Mouse (Mus musculus) neural tube, embryonic 15.5 days (tissue): ENCODE measurements around the gene Kyat1. TPM values are rescaled to one million over a fixed set of nuclear protein-coding genes. Genes with fewer than 3 reads are reported as not detected.

ENCODE experiments used
- ATAC-seq: fragments of 200-750 bp; cut with Nextera tagmentation; 2 replicates; pipeline ENCODE4 v1.8.0; 2017; ENCODE audit warnings: mild to moderate bottlenecking, moderate TSS enrichment, moderate library complexity; ENCODE audit not compliant: low FRiP score
- H3K27ac ChIP-seq: fragments of 300-500 bp; sonication (generic); replicated peaks from 2 replicates; pipeline ENCODE4 v1.5.1; 2015; ENCODE audit warnings: mild to moderate bottlenecking, inconsistent platforms
- H3K27me3 ChIP-seq: fragments of 300-500 bp; sonication (generic); replicated peaks from 2 replicates; pipeline ENCODE4 v1.6.1; 2015; ENCODE audit warnings: inconsistent platforms
- H3K36me3 ChIP-seq: fragments of 300-500 bp; sonication (generic); 2 replicates; pipeline ENCODE4 v1.6.1; 2015; ENCODE audit warnings: inconsistent platforms
- H3K4me1 ChIP-seq: fragments of 300-500 bp; sonication (generic); 2 replicates; pipeline ENCODE4 v1.6.1; 2015; ENCODE audit warnings: inconsistent platforms
- H3K4me2 ChIP-seq: fragments of 300-500 bp; sonication (generic); 2 replicates; pipeline ENCODE4 v1.6.1; 2015; ENCODE audit warnings: inconsistent platforms, mild to moderate bottlenecking, moderate library complexity
- H3K4me3 ChIP-seq: fragments of 300-500 bp; sonication (generic); replicated peaks from 2 replicates; pipeline ENCODE4 v1.5.1; 2015; ENCODE audit warnings: mild to moderate bottlenecking, inconsistent platforms
- H3K9ac ChIP-seq: fragments of 300-500 bp; sonication (generic); replicated peaks from 2 replicates; pipeline ENCODE4 v1.6.1; 2015; ENCODE audit warnings: mild to moderate bottlenecking, inconsistent platforms
- H3K9me3 ChIP-seq: fragments of 300-500 bp; sonication (generic); replicated peaks from 2 replicates; pipeline ENCODE4 v1.6.1; 2016; ENCODE audit warnings: inconsistent platforms
- WGBS: fragments of 180-500 bp; shearing (Covaris S2); methylation state at CpG from one replicate; pipeline ENCODE4 v1.1.7; 2015; ENCODE audit warnings: mixed read lengths; 5-methylcytosine and 5-hydroxymethylcytosine counted together
- polyA plus RNA-seq: library from polyadenylated mRNA; unstranded; fragments of >200 nt; fragmentation: Nextera tagmentation; extraction: Ambion mirVana; gene quantifications from 2 replicates; pipeline ENCODE4 v1.2.1, GENCODE M21; 2015

The Kyat1 gene
- 16.0 and 16.2 TPM in 2 replicates for polyA plus RNA-seq

DNA sequence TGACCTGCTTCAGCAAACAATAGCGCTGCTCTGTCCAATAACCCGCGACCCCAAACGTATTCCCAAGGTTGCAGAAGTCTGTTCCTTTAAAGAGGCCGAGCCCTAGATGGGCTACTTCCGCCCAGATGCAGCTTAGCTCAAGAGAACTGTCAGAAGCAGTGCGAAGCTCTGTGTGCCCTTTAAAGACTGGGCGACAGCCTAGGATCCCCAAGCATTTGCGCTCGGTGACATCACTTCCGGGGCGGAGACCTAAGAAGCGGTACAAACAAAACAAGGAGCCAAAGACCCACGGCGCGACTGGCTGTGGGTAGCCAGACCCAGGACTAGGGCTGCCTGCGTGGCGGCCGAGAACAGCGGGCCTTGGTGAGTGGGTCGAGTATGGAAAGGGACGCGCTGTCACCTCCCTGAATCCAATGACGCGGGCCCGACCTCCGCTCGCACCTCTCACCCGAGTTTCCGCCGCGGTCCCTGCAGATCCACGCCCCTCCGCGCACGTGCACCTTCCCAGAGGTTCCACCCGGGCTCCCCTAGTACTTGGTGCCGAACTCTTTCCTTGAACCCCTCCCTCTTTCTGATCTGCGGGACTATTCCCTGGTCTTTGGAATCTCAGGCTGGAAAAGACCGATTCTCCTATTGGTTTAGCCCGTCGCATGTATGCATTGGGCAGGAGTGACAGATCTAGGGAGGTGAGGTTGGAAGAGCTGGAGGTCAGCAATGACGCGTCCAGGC lies at the start of gene Kyat1:
TSS of gene Kyat1 (minus strand) at position 219 of the 729 bp plus-strand sequence.
- peak within 1 kb of the TSS; percentile 67 for H3K9ac ChIP-seq
- H3K27me3 ChIP-seq = no peaks in the 10 kb centered on the region
- H3K4me1 ChIP-seq = peaks cover 22% of the 10 kb centered on the region
- H3K4me3 ChIP-seq = peak within 1 kb of the TSS; percentile 85
- under 1% methylated on average over 44 of the region's 44 CpGs for WGBS
- peak within 1 kb of the TSS; percentile 90 for H3K4me2 ChIP-seq
- H3K27ac ChIP-seq = peak within 1 kb of the TSS; percentile 86
- no peaks in the 10 kb centered on the region for H3K36me3 ChIP-seq
- H3K9me3 ChIP-seq = no peaks in the 10 kb centered on the region
- ATAC-seq = peak; percentile 98

- Histone ChIP-seq H3K4me3 (no peak overlapping the region), H3K4me1 (peaks cover 22% of the 10 kb centered on the region; the same call in 1 of the 2 replicates), H3K27ac (no peak overlapping the region), H3K4me2 (no peak overlapping the region), H3K27me3 (no peaks in the 10 kb centered on the region), H3K9me3 (no peaks in the 10 kb centered on the region), H3K9ac (no peak overlapping the region), H3K36me3 (peaks cover 64% of the 10 kb centered on the region)
- ATAC-seq = no peak
- WGBS = 84% methylated on average over 5 of the region's 5 CpGs
Observed at GRCm38 (mm10) chr2:30253809-30254208, 48.2 kb upstream of the Kyat1 start.

GRCm38 (mm10) chr2:30252521-30252920 lies 46.9 kb upstream of the Kyat1 start:
- no peak for ATAC-seq
- WGBS = 82% methylated on average over 3 of the region's 3 CpGs
- Histone ChIP-seq H3K27ac (no peak overlapping the region), H3K27me3 (no peaks in the 10 kb centered on the region), H3K4me2 (no peak overlapping the region), H3K9me3 (no peaks in the 10 kb centered on the region), H3K4me3 (no peak overlapping the region), H3K36me3 (peaks cover 58% of the 10 kb centered on the region), H3K4me1 (peaks cover 16% of the 10 kb centered on the region; the same call in 1 of the 2 replicates), H3K9ac (no peak overlapping the region)

DNA sequence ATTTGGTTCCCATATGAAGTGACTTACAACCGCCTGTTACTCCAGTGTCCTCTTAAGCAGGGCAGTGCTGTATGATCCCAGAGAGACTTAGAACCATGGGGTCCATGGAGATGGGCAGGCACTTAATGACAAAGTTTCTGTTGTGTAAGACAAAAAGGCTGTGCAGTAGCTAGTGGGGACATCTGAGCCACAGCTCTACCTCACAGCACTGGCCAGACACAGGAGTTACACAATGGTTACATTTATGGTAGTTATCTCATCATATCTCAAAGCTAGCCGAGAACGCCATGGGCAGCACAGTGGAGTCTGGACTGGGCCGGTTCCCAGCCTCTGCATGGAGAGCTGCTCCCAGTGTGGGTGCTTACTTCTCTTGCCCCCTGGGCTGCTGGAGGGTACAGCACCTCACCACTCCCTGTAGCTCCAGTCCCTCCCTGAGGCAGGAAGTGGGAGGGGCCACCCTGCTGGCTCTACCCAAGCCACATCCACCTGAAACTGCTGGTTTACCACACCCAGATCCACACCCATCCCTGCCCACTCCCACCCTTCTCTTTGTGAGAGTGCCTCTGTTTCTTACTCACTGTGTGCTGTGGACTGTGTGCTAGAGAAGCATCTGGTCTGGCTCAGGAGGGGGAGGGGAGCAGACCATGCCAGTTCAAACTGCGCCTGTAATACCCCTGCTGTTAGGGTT lies 45.9 kb upstream of the Kyat1 start:
- peaks cover 48% of the 10 kb centered on the region for H3K36me3 ChIP-seq
- ATAC-seq = no peak
- H3K27ac ChIP-seq = no peak overlapping the region

GRCm38 (mm10) chr2:30250166-30251128 lies 44.8 kb upstream of the Kyat1 start:
- Histone ChIP-seq H3K9me3 (no peaks in the 10 kb centered on the region), H3K4me2 (no peak overlapping the region), H3K9ac (no peak overlapping the region), H3K27me3 (no peaks in the 10 kb centered on the region), H3K4me3 (no peak overlapping the region), H3K27ac (no peak overlapping the region), H3K36me3 (peaks cover 43% of the 10 kb centered on the region), H3K4me1 (peaks cover 20% of the 10 kb centered on the region; the same call in 1 of the 2 replicates)
- no peak for ATAC-seq
- 85% methylated on average over 10 of the region's 10 CpGs for WGBS

More for the DNA sequence above, 45.9 kb upstream of the Kyat1 start:
- H3K9ac ChIP-seq = no peak overlapping the region
- no peak overlapping the region for H3K4me2 ChIP-seq
- H3K9me3 ChIP-seq = no peaks in the 10 kb centered on the region
- no peaks in the 10 kb centered on the region for H3K27me3 ChIP-seq
- H3K4me1 ChIP-seq = peaks cover 20% of the 10 kb centered on the region; the same call in 1 of the 2 replicates
- 75% methylated on average over 5 of the region's 5 CpGs for WGBS
- H3K4me3 ChIP-seq = no peak overlapping the region

DNA sequence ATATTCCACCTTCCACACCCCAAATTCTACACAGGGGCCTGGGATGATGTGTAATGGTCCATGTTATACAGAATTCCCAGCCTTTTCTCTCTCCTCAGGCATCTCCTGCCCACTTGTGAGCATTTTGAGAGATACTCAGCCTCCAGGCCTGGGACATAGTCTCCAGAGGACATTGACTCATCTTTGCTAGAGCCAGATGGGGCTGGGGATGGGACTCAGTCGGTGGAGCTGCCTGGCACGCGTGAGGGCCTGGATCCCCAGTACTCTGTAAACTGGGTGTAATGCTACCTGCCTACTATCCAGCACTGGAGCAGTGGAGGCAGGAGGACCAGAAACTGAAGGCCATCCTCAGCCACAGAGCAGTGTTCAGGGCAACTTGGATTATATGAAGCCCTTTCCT lies 43.5 kb upstream of the Kyat1 start:
- Histone ChIP-seq H3K27ac (no peak overlapping the region), H3K27me3 (no peaks in the 10 kb centered on the region), H3K9ac (no peak overlapping the region), H3K4me2 (no peak overlapping the region), H3K36me3 (peaks cover 41% of the 10 kb centered on the region), H3K4me3 (no peak overlapping the region), H3K9me3 (no peaks in the 10 kb centered on the region), H3K4me1 (peaks cover 20% of the 10 kb centered on the region; the same call in 1 of the 2 replicates)
- no peak for ATAC-seq
- WGBS = 91% methylated on average over 3 of the region's 3 CpGs

DNA sequence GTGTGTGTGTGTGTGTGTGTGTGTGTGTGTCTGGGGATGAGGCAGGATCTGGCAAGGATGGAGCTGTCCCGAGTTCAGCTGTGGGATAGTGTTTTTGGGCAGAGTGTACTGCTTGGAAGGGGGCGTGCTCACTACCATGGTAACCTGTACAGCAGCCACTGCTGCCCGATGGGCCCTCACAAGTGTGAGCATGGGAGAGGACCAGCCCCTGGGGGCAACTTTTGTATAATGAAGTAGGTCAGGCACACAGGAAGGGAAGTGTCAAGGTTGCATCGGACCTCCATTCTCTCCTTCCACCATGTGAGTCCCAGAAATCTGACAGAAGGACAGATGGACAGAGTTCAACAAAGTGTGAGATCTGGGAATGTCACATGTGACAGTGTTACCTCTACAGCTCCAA lies 42.0 kb upstream of the Kyat1 start:
- Histone ChIP-seq H3K4me2 (no peak overlapping the region), H3K36me3 (peaks cover 51% of the 10 kb centered on the region), H3K9me3 (no peaks in the 10 kb centered on the region), H3K4me1 (peaks cover 29% of the 10 kb centered on the region), H3K9ac (no peak overlapping the region), H3K27ac (no peak overlapping the region), H3K27me3 (no peaks in the 10 kb centered on the region), H3K4me3 (no peak overlapping the region)
- WGBS = 69% methylated on average over 4 of the region's 4 CpGs
- ATAC-seq = no peak

DNA sequence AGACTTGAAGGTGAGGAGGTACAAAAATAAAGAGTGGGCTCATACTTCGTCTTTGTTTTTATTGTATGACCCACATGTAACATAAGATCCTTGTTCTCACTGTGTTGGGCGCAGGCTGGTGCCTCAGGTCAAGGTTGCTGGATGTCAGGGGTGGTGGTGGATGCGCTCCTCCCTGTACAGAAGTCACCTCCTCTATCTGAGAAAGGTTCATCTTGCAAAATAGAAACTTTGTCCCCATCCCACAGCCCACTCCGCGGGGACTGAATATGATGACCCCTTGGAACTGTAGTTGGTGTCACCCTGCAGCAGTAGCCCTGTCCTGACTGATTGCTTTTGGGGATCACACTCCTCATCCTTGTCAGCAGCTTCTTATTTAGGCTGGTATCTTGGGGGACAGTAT lies 41.4 kb upstream of the Kyat1 start:
- Histone ChIP-seq H3K4me3 (no peak overlapping the region), H3K9ac (no peak overlapping the region), H3K27ac (no peak overlapping the region), H3K9me3 (no peaks in the 10 kb centered on the region), H3K36me3 (peaks cover 57% of the 10 kb centered on the region), H3K4me1 (peaks cover 34% of the 10 kb centered on the region), H3K4me2 (no peak overlapping the region), H3K27me3 (no peaks in the 10 kb centered on the region)
- ATAC-seq = no peak
- WGBS = 94% methylated on average over 5 of the region's 5 CpGs

DNA sequence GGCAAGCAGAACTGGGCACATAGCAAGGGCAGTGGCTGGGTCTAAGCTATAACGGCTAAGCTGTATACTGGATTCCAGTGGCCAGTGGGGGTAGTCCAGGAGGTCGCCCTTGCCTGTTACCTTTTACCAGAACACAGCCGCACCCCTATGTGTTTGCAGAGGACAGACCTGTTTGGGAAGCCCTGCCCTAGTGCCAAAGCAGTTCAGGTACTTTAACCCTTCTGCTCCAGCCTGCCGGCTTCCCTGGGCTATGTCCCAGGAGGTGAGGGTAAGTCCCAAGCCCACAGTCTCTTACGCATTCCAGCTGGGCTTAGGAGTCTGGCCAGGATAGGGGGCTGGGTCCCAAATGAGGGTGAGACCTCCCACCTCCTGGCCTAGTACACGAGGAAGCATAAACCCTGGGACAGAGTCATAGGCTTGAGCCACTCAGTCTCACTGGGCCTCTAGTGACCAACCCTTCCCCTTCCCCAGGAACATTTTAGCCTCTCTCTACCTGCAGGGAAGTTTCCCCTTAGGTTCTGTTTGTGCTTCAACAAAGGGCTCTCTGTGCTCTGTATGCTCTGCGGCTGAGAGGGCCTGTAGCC lies 39.0 kb upstream of the Kyat1 start:
- no peak for ATAC-seq
- WGBS = 83% methylated on average over 7 of the region's 7 CpGs
- Histone ChIP-seq H3K36me3 (peaks cover 70% of the 10 kb centered on the region), H3K4me3 (no peak overlapping the region), H3K9me3 (no peaks in the 10 kb centered on the region), H3K9ac (no peak overlapping the region), H3K27ac (no peak overlapping the region), H3K4me2 (no peak overlapping the region), H3K27me3 (no peaks in the 10 kb centered on the region), H3K4me1 (peaks cover 31% of the 10 kb centered on the region)

GRCm38 (mm10) chr2:30243391-30243790 lies 37.7 kb upstream of the Kyat1 start:
- no peaks in the 10 kb centered on the region for H3K9me3 ChIP-seq
- no peak overlapping the region for H3K27ac ChIP-seq
- H3K4me3 ChIP-seq = no peak overlapping the region
- peaks cover 61% of the 10 kb centered on the region for H3K36me3 ChIP-seq
- WGBS = 94% methylated on average over 4 of the region's 4 CpGs
- H3K4me1 ChIP-seq = peaks cover 44% of the 10 kb centered on the region
- H3K27me3 ChIP-seq = no peaks in the 10 kb centered on the region
- H3K9ac ChIP-seq = no peak overlapping the region
- ATAC-seq = no peak
- H3K4me2 ChIP-seq = no peak overlapping the region

- no peak for ATAC-seq
- WGBS = 31% methylated on average over 4 of the region's 4 CpGs
- Histone ChIP-seq H3K4me2 (no peak overlapping the region), H3K4me3 (no peak overlapping the region), H3K27ac (no peak overlapping the region), H3K27me3 (no peaks in the 10 kb centered on the region), H3K36me3 (peaks cover 56% of the 10 kb centered on the region), H3K9me3 (no peaks in the 10 kb centered on the region), H3K4me1 (peaks cover 46% of the 10 kb centered on the region), H3K9ac (no peak overlapping the region)
Observed at GRCm38 (mm10) chr2:30242509-30242908, 36.9 kb upstream of the Kyat1 start.
